Mouse (Mus musculus): Measurements from ENCODE around the gene Tex14.
"Not testable (repeated sequence)": the region's sequence is repeated elsewhere in the genome, so short reads cannot be mapped to it uniquely, and the experiment has no call there.

Tex14 gene

GRCm38 (mm10) chr11:87426450-87427250 lies 21.8 kb downstream of the Tex14 start:
- peak; percentile 88 to 91 for DNase-seq

GRCm38 (mm10) chr11:87427273-87428050 lies 22.6 kb downstream of the Tex14 start:
- no peak for DNase-seq

GRCm38 (mm10) chr11:87428051-87428673 lies 23.3 kb downstream of the Tex14 start:
- DNase-seq = no peak

DNA sequence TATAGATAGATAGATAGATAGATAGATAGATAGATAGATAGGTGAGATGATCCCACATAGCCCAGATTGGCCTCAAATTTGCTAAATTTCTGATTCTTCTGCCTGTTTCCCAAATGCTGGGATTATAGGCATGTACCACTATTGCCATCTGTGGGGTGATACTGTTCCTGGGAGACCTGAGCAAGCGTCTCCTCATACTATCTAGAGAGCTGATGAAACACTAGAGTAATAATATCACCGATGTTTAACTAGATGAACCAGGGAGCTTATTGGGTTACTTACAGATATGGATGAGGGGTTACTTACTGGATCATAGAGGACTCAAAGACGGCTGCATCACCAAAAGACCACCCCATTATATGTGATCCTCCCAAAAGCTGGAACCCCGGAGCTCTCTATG lies 24.5 kb downstream of the Tex14 start:
- no peak for DNase-seq

- no peak for DNase-seq
Measured at GRCm38 (mm10) chr11:87430374-87430773, 25.5 kb downstream of the Tex14 start.

DNA sequence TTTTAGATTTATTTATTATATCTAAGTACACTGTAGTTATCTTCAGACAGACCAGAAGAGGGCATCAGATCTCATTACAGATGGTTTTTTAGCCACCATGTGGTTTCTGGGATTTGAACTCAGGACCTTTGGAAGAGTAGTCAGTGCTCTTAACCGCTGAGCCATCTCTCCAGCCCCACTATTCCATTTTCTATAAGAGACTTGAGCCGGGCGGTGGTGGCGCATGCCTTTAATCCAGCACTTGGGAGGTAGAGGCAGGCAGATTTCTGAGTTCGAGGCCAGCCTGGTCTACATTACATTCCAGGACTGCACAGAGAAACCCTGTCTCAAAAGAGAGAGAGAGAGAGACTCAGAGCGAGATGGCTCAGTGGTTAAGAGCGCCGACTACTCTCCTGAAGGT lies 26.9 kb downstream of the Tex14 start:
- DNase-seq = not testable (repeated sequence)

- DNase-seq = no peak
Measured at GRCm38 (mm10) chr11:87432447-87432846, 27.6 kb downstream of the Tex14 start.

DNA sequence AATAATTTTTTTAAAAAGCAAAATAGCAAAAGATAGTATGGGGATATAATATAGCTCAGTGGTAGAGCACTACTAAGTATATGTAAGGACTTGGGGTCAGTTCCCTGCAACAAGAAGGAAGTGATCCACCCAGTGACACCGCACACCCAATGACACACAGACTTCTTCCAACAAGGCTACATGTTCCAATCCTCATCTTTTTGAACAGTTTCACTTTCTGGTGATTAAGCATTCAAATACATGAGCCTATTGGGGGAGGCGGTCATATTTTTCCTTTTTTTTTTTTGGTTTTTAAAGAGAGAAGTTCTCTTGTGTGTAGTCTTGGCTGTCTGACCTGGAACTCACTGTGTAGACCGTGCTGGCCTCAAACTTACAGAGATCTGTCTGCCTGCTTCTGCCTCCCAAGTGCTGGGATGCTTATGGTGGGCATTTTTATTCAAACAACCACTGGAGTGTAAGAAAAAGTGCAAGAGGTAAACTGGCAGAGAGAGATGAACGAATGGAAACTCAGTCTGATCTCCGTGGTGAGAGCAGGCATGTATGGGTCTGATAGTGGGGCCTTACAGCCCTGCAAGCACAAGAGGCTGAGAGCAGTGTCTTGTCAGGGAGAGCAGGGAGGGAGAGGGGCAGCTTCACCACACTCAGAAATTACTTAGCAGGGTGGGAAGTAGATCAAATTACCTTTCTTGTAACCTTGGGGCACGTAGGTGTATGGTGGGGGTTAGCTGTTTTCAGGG lies 28.2 kb downstream of the Tex14 start:
- no peak for DNase-seq

GRCm38 (mm10) chr11:87435107-87435506 lies 30.2 kb downstream of the Tex14 start:
- not testable (repeated sequence) for DNase-seq

DNA sequence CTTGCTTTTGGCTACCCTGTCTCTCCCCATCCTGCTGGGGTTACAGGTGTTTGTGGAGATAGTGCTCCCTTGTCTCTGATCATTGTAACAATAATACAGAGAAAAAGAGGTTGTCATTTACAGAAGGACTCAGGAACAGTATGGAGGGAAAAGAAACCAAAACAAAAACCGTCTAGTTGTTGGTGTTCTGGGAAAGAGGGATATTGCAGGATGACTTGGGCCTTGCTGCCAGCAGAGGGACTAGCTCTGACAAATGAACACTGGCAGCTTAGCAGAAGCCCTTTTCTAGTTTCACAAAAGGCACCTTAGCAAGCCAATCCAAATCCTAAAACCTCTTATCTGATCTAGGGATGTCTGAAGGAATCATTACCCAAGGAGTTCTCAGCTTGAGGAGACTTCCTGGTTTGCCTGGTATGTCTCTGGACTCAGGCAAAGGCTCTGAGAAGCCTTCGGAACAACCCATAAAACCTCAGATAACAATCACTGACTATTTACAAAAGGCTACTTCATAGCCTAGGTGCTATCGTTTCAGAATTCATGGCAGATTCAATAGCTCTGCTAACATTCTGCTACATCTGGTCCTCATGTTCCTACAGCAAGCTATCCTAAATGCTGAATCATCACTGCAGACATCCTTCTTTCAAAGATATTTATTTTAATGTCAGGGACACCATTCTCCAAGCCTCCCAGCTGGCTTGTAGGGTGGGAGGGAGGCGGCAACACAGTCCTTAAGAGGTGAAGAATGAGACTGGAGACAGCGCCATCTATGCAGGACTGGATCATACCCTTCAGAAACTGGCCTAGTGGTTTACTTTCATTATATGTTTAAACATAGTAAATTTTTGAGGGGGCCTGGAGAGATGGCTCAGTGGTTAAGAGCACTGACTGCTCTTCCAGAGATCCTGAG lies 31.7 kb downstream of the Tex14 start:
- no peak for DNase-seq

GRCm38 (mm10) chr11:87439796-87440420 lies 35.0 kb downstream of the Tex14 start:
- no peak for DNase-seq

DNA sequence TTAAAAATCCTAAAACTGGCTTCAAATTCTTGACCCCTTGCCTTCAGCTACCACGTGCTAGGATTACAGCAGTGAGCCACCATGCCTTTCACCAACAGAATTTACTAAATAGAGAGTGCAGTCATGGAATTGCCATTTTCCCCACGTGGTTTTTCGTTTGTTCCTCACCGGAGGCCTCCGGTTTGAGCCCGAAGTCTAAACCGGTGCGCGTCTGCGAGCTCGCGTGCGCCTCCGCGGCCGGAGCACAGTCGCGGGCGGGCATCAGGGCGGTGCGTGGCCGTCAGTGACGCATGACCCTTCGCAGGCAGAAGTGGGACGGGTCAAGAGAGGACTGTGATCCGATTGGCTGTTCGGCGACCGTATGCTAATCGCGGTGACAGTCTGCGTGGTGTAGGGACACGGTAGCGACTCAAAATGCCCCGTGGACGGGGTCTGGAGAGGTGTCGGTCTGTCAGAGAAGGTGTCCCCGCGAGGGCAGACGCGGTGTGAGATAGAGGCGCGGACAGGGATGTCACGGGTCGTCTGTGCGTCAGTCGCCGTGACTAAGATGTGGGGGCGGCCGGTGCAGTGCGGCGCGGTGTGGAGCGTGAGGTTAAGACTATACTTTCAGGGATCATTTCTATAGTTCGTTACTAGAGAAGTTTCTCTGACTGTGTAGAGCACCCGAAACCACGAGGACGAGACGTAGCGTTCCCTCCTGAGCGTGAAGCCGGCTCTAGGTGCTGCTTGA lies 37.9 kb downstream of the Tex14 start:
- peak; percentile 84 to 85 for DNase-seq

- peak; percentile 62 to 83 for DNase-seq
Measured at GRCm38 (mm10) chr11:87443373-87443883, 38.6 kb downstream of the Tex14 start.

GRCm38 (mm10) chr11:87444056-87444455 lies 39.2 kb downstream of the Tex14 start:
- DNase-seq = not testable (repeated sequence)

DNA sequence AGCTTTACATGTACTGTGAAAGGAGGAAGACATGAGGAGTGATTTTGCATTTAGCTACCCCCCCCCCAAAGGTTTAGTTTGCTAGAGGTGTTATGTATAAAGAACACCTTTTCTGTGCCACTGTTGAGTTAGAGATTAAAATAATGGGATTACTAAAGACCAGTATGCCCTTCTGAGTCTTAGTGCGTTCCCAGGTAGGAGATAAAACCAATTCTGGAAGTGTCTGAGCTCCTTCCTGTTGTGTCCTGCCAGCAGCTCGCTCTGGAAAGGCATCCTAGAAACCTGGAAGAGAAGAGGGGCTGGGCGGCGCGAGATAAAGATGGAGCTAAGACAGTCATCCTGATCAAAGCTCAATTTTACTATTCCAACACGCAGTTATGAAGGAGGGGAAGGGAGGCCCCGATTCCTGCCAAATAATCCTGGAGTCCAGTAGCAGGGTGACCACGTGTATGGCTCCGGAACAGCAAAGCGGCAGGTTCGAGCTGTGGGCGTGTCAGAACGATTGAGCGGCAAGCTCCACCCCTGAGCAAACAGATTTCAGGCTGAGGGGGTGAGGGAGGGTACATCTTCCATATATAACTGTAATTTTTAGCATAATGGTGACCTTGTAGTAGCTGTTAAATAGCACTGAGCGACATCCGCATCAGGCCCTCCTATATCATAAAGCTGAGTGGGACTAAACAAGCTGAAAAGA lies 40.0 kb downstream of the Tex14 start:
- no peak for DNase-seq

GRCm38 (mm10) chr11:87445593-87445992 lies 40.7 kb downstream of the Tex14 start:
- not testable (repeated sequence) for DNase-seq

DNA sequence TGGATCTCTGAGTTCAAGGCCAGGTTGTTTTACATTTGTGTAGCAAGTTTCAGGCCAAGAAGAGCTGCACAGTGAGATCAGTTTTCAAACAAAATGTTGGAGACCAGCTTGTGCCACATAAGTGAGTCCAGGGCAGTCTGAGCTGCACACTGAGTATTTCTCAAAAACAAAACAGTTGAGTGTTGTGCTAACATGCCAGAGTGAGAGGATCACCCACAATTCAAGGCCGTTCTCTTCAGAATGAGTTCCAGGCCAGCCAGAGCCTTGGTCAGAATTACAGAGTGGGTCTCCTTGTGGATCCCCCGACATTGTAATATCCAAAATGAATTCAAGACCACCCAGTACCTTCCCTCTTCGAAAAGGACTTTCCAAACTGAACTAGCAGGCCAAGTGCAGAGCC lies 41.3 kb downstream of the Tex14 start:
- no peak for DNase-seq

DNA sequence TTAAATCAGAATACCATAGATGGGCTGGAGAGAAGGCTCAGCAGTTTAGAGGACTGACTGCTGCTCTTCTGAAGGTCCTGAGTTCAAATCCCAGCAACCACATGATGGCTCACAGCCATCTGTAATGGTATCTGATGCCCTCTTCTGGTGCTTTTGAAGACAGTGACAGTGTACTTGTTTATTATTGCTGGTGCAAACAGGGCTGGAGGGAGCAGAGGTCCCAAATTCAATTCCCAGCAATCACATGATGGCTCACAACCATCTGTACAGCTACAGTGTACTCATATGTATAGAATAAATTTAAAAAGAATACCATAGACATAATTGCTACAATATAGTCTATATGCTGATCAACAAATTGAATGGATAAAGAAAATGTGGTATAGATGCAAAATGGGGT lies 42.6 kb downstream of the Tex14 start:
- DNase-seq = no peak

DNA sequence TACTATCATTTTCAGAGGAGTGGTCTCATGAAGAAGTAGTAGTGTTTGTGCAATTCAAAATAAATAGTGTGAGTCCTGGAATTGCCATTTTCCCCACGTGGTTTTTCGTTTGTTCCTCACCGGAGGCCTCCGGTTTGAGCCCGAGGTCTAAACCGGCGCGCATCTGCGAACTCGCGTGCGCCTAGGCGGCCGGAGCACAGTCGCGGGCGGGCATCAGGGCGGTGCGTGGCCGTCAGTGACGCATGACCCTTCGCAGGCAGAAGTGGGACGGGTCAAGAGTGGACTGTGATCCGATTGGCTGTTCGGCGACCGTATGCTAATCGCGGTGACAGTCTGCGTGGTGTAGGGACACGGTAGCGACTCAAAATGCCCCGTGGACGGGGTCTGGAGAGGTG lies 43.2 kb downstream of the Tex14 start:
- peak; percentile 97 for DNase-seq

Measured in kidney, adult 8-10 months (tissue).